Mouse (Mus musculus): Measurements from ENCODE around the gene Rubcnl. TPM values are rescaled to one million over a fixed set of nuclear protein-coding genes. Genes with fewer than 3 reads are reported as not detected.

Gene Rubcnl
- total RNA-seq, 2 experiments from 2014 or later = 0.99 to 1.0 TPM

DNA sequence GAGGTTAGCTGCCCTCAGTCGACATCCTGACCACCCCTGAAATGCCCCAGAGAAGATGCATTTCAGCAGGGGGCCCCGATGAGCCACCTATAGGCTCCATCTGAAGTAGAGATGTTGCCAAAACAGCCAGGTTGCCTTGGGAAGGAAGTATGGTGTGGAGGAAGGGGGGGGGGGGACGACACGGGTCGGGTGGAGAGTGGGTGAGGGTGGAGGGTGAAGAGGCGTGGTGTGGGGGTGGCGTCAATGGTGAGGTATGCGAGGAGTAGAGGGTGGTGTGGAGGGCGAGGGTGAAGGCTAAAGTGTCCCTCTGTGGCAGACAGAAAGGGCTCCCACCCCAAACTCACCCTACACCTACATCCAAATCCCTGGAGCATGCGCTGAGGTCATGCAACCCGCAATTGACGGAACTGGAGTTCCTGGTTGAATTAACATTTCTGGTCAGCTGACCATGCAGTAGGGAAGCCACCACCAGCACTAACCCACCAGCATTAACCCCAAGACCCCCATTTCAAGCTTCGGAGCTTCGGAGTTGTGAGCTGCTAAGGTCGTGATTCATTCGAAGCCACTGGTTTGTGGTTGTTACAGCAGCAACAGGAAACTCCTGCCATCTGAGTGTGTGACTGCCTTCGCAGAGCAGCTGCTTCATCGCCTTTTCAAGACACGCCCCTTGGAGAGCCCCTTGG lies 52.7 kb downstream of the Rubcnl start:
- DNase-seq (ENCODE audit: extremely low spot score in 1 of 2, low spot score in 1 of 2) = no peak

DNA sequence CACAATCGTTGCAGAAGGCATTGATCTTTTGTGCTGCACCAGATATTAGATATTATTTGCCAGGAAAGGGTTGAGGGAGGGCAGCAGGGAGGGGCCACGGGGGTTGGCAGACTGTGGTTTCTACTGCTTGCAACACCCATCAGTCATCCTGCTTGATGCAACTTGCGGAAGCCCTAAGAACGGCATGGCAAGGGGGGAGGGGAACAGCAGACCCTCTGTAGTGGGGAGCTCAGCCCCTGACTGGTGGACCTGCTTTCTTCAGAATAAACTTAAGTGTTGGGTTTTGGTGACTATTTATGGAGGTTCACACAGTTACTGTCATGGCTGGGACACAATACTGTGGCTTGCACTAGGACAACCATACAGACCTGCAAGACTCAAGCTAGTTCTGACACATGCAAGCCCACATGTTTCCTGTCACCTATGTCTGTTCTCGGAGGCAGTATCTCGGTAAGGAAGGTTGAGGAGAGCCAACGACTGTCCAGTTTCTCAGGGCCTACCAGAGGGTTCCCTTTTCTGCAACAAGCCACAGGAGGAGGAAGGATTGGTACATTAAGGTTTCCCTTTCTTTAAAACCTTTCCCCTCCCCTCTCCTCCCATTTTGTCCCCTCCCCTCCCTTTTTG lies 53.6 kb downstream of the Rubcnl start:
- no peak for DNase-seq (ENCODE audit: extremely low spot score in 1 of 2, low spot score in 1 of 2)

DNA sequence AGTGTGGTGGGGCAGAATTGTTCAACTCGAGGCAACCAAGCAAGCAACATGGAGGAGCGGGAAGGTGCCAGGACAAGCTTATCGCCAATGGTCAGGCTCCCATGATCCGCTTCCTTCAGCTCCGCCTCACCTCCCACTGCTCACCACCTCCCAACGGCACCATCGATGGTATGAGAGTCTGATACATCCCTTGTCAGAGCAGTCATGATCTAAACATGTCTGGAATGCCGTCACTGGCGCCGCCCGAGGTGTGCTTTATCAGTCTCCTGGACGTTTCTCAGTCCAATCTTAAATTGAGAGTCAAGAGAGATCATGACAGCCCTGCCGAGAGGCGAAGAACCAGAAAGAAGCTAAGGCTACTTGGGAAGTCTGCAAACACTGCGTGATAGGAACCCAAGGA lies 55.3 kb downstream of the Rubcnl start:
- no peak for DNase-seq (ENCODE audit: extremely low spot score in 1 of 2, low spot score in 1 of 2)

DNA sequence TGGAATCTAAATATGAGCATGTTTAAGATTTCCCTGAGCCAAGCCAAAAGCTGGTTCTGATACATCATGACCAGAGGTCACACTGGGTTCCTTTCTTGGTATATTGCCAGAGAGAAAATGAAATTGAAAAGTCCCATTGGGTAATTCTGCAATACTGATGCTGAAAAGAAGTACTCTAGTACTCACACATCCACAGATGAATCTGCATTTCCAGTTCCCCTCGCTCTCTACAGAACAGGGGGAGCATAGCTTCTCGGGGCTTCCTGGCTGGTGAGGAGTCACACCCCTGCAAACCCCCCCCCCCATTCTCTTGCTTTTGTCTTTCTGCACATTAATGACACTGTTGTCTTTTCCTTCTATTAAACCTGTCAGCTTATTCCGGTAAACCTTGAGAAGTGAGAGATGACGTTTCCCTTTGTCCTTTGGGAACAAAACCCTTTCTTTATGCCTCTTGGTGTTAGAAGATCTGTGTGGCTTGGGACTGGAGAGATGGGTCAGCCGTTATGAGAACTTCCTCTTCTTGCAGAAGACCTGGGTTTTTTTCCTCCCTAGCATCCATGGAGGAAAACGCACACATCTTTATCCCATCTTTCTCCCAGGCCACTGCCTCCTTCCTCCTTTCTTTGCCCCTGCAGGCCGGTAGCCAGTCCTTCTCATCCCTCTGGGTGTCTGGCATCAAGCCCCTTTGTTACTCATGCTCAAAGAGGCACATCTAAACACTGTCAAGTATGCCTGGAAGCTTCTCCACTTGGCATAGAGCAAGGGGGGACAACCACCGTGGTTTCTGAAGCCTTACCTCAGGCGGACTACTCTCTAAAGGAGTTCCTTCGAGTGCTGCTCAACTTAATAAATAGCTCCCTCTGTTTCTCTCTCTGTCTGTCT lies 59.7 kb downstream of the Rubcnl start:
- no peak for DNase-seq (ENCODE audit: extremely low spot score in 1 of 2, low spot score in 1 of 2)

DNA sequence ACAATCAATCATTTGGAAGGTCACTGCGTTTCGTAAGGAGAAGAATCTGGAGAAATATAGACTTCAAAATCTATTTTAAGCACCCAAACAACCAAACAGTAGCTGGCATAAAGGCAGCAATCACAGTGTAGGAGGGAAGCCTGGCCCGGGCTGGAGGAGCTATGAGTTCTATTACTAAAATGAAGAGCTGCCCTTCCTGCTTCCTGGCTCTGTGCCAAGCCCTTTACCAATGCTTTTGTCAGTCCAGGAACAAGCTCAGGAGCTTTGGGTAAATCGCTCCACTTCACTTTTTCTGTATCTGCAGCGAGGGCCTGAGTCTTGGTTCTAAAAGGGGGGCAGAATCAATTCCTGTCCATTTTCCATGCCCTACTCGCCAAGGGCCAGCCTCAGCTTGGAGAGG lies 62.1 kb downstream of the Rubcnl start:
- DNase-seq (ENCODE audit: extremely low spot score in 1 of 2, low spot score in 1 of 2) = no peak

Other genes starting within 250 kb of the Rubcnl start
- gene Lrch1, start 68.2 kb upstream of the Rubcnl start, total RNA-seq (2021) = 10 to 100 TPM; 17.8 to 18.9 TPM
- not detected for gene Lrrc63, start 114.9 kb downstream of the Rubcnl start, total RNA-seq (2021)
- 1 to 10 TPM; 7.8 to 8.8 TPM for gene Lcp1, start 115.1 kb downstream of the Rubcnl start, total RNA-seq (2021)
- not detected for gene Cpb2, start 226.3 kb downstream of the Rubcnl start, total RNA-seq (2021)